Mouse (Mus musculus): ENCODE results near the gene Scgb2b27. TPM values are rescaled to one million over a fixed set of nuclear protein-coding genes. Genes with fewer than 3 reads are reported as not detected.
"Not testable (repeated sequence)": the region's sequence is repeated elsewhere in the genome, so short reads cannot be mapped to it uniquely, and the experiment has no call there.

Gene Scgb2b27
- polyA plus RNA-seq (2015; fragmentation: Nextera tagmentation; extraction: Ambion mirVana) = not detected in 2 replicates

DNA sequence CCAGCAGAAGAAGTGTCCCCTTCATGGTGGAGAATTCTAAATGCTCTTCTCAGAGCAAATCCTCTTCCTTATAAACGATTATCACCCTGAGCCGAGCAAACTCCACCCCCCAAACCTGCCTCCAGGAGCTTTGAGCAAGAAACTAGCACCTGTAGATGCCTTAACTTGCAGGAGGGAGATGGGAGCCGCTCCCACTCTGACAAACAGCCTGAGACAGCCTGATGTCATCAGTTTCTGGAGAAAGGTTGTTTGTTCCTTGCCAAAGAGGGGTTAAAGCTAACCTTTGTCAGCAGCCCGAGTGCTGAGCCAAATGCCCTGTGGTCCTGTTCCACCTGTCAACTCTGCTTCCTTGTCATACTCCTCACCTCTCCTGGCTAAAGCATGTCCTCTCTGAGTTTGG is at the start of gene Scgb2b27:
Scgb2b27 (minus strand) TSS at position 101 of the 400 bp plus-strand sequence.
- DNase-seq (ENCODE audit: low spot score) = no peak

DNA sequence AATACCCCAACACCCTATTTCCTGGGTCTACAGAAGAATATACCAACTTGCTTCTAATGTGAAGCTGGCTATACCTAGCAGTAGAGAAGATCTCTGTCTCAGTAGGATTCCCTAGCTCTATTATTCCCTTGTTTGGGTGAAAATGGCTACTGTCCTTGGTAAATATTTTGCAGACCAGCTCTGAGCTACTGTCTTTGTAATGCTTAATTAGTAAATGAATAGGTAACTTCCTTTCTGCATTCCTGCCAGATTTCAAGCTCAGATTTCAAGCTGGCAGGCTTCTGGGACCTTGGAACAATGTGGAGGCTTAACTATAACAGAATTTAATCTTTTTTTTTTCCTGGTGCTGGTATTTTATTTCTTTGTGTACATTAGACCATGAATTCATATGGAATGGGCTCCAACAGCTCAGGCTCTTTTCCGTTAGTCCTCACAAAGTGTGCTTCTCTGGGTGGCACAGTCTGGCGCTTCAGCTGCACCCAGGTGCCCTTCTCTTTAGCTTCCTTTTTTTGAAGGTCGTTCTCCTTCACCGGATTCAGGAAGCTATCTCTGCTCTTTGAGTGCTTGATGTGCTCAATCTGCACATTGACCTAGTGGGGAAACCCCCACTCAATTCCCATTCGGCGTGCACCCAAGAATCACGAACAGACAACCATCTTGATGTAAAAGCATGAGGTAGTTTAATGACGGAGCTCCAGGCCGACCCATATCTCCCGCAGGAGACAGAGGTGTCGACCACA is 22.5 kb upstream of the Scgb2b27 start:
- not testable (repeated sequence) for DNase-seq (ENCODE audit: low spot score)

GRCm38 (mm10) chr7:34034579-34034978 is 20.8 kb upstream of the Scgb2b27 start:
- DNase-seq (ENCODE audit: low spot score) = not testable (repeated sequence)

- DNase-seq (ENCODE audit: low spot score) = no peak
These were observed 16.3 kb upstream of the Scgb2b27 start for GRCm38 (mm10) chr7:34030026-34030425.

DNA sequence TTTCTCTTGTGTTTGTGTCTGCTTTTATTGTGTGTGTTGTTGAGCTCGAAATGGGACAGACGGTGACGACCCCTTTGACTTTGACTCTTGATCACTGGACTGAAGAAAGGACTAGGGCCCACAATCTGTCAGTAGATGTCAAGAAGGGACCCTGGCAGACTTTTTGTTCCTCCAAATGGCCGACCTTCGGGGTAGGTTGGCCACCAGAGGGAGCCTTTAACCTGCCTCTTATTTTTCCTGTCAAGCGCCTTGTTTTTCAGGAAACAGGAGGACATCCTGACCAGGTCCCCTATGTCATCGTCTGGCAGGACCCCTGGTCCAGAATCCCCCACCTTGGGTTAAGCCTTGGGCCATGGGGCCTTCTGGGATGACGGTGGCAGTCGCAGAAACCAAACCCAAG is 13.5 kb upstream of the Scgb2b27 start:
- not testable (repeated sequence) for DNase-seq (ENCODE audit: low spot score)

- no peak for DNase-seq (ENCODE audit: low spot score)
These were observed 11.9 kb upstream of the Scgb2b27 start for GRCm38 (mm10) chr7:34025641-34026040.

- not testable (repeated sequence) for DNase-seq (ENCODE audit: low spot score)
These were observed 7.4 kb upstream of the Scgb2b27 start, which contains the start of gene Scgb1b27 for GRCm38 (mm10) chr7:34021183-34021582. Gene Scgb1b27, plus strand, starts transcription at chr7:34021483.

DNA sequence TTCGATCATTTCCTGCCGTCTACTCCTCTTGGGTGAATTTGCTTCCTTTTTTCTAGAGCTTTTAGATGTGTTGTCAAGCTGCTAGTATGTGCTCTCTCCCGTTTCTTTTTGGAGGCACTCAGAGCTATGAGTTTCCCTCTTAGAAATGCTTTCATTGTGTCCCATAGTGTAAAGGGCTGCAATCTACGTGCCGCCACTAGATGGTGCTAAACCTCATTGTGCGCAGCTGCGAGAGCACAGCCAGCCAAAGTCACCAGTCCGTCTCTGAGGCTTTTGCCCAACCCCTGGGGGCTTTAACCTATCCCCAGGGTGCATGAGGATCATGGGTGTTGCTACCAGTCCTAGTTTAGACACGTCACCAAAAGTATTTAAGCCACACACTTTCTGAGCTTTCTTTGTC is 31.5 kb downstream of the Scgb2b27 start:
- not testable (repeated sequence) for DNase-seq (ENCODE audit: low spot score)

Other genes starting within 250 kb of the Scgb2b27 start
- not detected in 2 replicates for gene Scgb2b26, start 68.9 kb downstream of the Scgb2b27 start, polyA plus RNA-seq (2015; fragmentation: Nextera tagmentation; extraction: Ambion mirVana)
- 0.39 TPM in 1 of 2 replicates, not detected in the other for gene Scgb1b27, start 7.5 kb upstream of the Scgb2b27 start, polyA plus RNA-seq (2015; fragmentation: Nextera tagmentation; extraction: Ambion mirVana)
- gene Scgb1b30, start 81.5 kb upstream of the Scgb2b27 start, polyA plus RNA-seq (2015; fragmentation: Nextera tagmentation; extraction: Ambion mirVana) = not detected in 2 replicates
- 0.53 and 1.0 TPM in 2 replicates for gene Wtip, start 119.3 kb upstream of the Scgb2b27 start, polyA plus RNA-seq (2015; fragmentation: Nextera tagmentation; extraction: Ambion mirVana)
- gene Uba2, start 155.7 kb upstream of the Scgb2b27 start, polyA plus RNA-seq (2015; fragmentation: Nextera tagmentation; extraction: Ambion mirVana) = 191 and 193 TPM in 2 replicates
- 54.2 and 62.3 TPM in 2 replicates for gene Pdcd2l, start 182.7 kb upstream of the Scgb2b27 start, polyA plus RNA-seq (2015; fragmentation: Nextera tagmentation; extraction: Ambion mirVana)
- gene Gpi1, start 216.4 kb upstream of the Scgb2b27 start, polyA plus RNA-seq (2015; fragmentation: Nextera tagmentation; extraction: Ambion mirVana) = 232 and 238 TPM in 2 replicates
- not detected in 2 replicates for gene Gm6096, start 237.1 kb upstream of the Scgb2b27 start, polyA plus RNA-seq (2015; fragmentation: Nextera tagmentation; extraction: Ambion mirVana)

Measured in thymus, postnatal 0 days (tissue).